Mouse (Mus musculus): ENCODE results near the gene Wwp2. TPM values are rescaled to one million over a fixed set of nuclear protein-coding genes. Genes with fewer than 3 reads are reported as not detected.

The Wwp2 gene
- polyA plus RNA-seq, 1 experiment from 2014 or later: 66.0 TPM

DNA sequence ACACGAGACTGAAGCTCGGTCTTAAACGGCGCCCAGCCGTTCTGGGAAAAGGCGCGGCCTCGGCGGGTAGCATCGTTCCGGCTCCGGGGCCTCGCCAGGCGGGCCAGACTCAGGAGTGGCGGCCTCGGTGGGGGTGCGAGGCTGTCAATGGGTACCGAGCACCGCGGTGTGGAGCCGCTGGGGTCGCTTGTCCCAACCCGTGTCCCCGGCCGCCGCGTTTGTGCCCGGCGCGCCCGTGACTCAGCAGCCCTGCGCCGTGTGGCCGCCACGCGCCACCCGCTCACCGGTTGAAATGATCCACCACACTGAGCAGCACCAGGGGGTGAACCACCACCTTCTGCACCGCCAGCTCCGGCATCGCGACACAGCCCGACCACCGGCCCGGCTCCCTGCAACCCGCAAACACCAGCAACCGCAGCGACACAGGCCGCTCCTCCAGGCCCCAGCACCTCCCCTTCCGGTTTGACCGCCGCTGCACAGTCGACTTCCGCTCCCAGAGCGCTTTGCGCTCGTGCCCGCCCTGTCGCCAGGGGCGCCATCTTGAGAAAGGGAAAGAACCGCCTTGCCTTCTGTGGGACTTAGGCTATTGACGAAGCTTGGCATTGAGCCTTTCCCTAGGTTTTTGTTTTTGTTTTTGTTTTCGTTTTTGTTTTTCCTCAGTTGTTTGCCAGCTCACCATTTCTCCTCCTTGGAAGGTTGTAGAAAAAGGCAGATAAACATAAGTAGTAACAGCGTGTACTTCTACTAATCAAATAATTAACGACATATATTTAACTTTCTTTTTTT is 152.0 kb downstream of the Wwp2 start, which contains the start of gene Psmd7:
Psmd7 (minus strand) TSS at position 470 of the 786 bp plus-strand sequence.
- peaks cover 4% of the 10 kb centered on the region; the same call in 1 of the 2 replicates for H3K36me3 ChIP-seq (replicated peaks; ENCODE audit: control insufficient read depth, insufficient read depth, low read depth, low read length)
- DNase-seq (ENCODE audit: low spot score) (peak; percentile 98), ATAC-seq (replicated peaks; ENCODE audit: insufficient number of reproducible peaks, low FRiP score, low TSS enrichment, low read depth) (peak; percentile 93)
- WGBS: 2% methylated on average over 65 of the region's 65 CpGs
- H3K27me3 ChIP-seq (ENCODE audit: control insufficient read depth, insufficient read depth, low read length): no peaks in the 10 kb centered on the region
- peak within 1 kb of the TSS; percentile 93 for H3K9ac ChIP-seq (replicated peaks; ENCODE audit: low read length)
- no peaks in the 10 kb centered on the region for H3K4me1 ChIP-seq (ENCODE audit: control insufficient read depth, insufficient read depth, low read length)
- H3K9me3 ChIP-seq (replicated peaks; ENCODE audit: control insufficient read depth, low read length): no peaks in the 10 kb centered on the region
- H3K4me2 ChIP-seq (ENCODE audit: low read depth, low read length): peak within 1 kb of the TSS; percentile 62
- H3K27ac ChIP-seq (replicated peaks; ENCODE audit: low read depth, low read length): peak within 1 kb of the TSS; percentile 47; the same call in 1 of the 2 replicates
- H3K4me3 ChIP-seq (ENCODE audit: low read depth, low read length): peak within 1 kb of the TSS; percentile 93

DNA sequence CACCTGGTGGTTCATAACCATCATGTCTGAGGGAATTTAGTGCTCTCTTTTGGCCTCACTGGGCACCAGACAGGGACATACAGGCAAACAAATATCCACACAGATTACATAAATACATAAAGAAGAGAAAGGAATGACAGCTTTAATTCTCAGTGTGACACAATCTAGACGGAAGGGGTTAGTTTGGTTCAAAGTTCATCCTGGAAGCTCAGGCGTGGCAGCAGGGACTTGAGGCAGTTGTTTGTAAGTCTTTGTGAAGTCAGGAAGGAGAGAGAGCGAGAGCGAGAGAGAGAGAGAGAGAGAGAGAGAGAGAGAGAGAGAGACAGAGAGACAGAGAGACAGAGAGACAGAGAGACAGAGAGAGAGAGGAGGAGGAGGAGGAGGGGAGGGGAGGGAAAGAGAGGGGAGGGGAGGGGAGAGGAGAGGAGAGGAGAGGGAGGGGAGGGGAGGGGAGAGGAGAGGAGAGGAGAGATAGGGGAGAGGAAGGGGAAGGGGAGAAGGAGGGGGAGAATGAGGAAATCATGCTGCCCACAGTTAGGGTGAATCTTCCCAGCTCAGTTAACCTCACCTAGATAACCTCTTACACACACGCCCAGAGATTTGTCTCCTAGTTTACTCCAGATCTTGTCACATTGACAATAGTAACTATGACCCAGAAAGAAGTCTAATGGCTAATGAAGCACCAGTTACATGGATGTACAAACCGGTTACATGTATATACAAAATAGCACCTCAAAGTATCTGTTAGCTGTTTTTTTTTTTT is 158.0 kb downstream of the Wwp2 start:
- DNase-seq (ENCODE audit: low spot score) (no peak), ATAC-seq (replicated peaks; ENCODE audit: insufficient number of reproducible peaks, low FRiP score, low TSS enrichment, low read depth) (no peak)
- Histone ChIP-seq H3K4me3 (ENCODE audit: low read depth, low read length) (no peak overlapping the region), H3K4me2 (ENCODE audit: low read depth, low read length) (no peak overlapping the region), H3K9ac (replicated peaks; ENCODE audit: low read length) (no peak overlapping the region), H3K4me1 (ENCODE audit: control insufficient read depth, insufficient read depth, low read length) (no peaks in the 10 kb centered on the region), H3K27me3 (ENCODE audit: control insufficient read depth, insufficient read depth, low read length) (no peaks in the 10 kb centered on the region), H3K9me3 (replicated peaks; ENCODE audit: control insufficient read depth, low read length) (no peaks in the 10 kb centered on the region), H3K36me3 (replicated peaks; ENCODE audit: control insufficient read depth, insufficient read depth, low read depth, low read length) (no peaks in the 10 kb centered on the region), H3K27ac (replicated peaks; ENCODE audit: low read depth, low read length) (no peak overlapping the region)
- WGBS: 68% methylated on average over 4 of the region's 6 CpGs

DNA sequence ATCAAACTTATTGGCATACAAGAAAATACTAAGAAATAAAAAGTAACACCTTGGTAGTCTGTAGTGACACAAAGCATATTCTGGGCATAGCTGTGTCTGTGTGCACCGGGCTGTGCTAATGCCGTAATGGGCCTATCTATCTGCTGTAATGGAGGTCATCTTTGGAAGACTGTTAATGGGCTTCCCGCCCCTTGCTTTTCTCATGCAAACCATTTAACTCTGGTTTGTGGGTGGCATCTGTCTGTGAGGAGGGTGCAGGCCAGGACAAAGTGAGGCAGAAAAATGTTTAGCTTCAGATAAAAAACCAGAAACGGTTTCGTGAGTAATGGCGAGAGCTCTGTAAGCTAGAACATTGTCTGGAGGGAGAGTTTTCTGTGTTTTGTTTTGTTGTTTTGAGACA is 158.7 kb downstream of the Wwp2 start:
- WGBS: 64% methylated on average over 6 of the region's 6 CpGs
- no peak overlapping the region for H3K9ac ChIP-seq (replicated peaks; ENCODE audit: low read length)
- no peaks in the 10 kb centered on the region for H3K9me3 ChIP-seq (replicated peaks; ENCODE audit: control insufficient read depth, low read length)
- no peak overlapping the region for H3K4me3 ChIP-seq (ENCODE audit: low read depth, low read length)
- H3K4me2 ChIP-seq (ENCODE audit: low read depth, low read length): no peak overlapping the region
- DNase-seq (ENCODE audit: low spot score): no peak
- no peaks in the 10 kb centered on the region for H3K36me3 ChIP-seq (replicated peaks; ENCODE audit: control insufficient read depth, insufficient read depth, low read depth, low read length)
- ATAC-seq (replicated peaks; ENCODE audit: insufficient number of reproducible peaks, low FRiP score, low TSS enrichment, low read depth): no peak
- H3K4me1 ChIP-seq (ENCODE audit: control insufficient read depth, insufficient read depth, low read length): no peaks in the 10 kb centered on the region
- no peaks in the 10 kb centered on the region for H3K27me3 ChIP-seq (ENCODE audit: control insufficient read depth, insufficient read depth, low read length)
- H3K27ac ChIP-seq (replicated peaks; ENCODE audit: low read depth, low read length): no peak overlapping the region

DNA sequence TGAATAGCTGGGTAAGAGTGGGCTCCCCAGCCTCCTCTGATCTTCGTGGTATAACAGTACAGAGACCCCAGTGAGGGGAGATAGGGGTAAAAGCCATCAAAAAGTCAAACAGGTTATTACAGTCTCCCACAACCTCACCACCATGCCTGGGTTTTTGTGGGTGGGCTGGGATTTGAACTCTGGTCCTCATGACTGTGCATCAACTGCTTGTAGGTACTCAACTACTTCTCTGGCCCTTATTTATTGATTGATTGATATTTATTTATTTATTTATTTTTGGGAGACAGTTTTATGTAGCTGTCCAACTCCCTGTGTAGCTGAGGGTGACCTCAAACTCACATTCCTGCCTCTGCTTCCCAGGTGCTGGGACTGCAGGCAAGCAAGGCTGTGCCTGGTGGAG is 161.6 kb downstream of the Wwp2 start:
- Histone ChIP-seq H3K4me3 (ENCODE audit: low read depth, low read length) (no peak overlapping the region), H3K4me1 (ENCODE audit: control insufficient read depth, insufficient read depth, low read length) (no peaks in the 10 kb centered on the region), H3K9ac (replicated peaks; ENCODE audit: low read length) (no peak overlapping the region), H3K27me3 (ENCODE audit: control insufficient read depth, insufficient read depth, low read length) (no peaks in the 10 kb centered on the region), H3K27ac (replicated peaks; ENCODE audit: low read depth, low read length) (no peak overlapping the region), H3K9me3 (replicated peaks; ENCODE audit: control insufficient read depth, low read length) (no peaks in the 10 kb centered on the region), H3K4me2 (ENCODE audit: low read depth, low read length) (no peak overlapping the region), H3K36me3 (replicated peaks; ENCODE audit: control insufficient read depth, insufficient read depth, low read depth, low read length) (no peaks in the 10 kb centered on the region)
- ATAC-seq (replicated peaks; ENCODE audit: insufficient number of reproducible peaks, low FRiP score, low TSS enrichment, low read depth) (no peak), DNase-seq (ENCODE audit: low spot score) (no peak)
- WGBS: 64% methylated on average over 1 of the region's 1 CpGs

DNA sequence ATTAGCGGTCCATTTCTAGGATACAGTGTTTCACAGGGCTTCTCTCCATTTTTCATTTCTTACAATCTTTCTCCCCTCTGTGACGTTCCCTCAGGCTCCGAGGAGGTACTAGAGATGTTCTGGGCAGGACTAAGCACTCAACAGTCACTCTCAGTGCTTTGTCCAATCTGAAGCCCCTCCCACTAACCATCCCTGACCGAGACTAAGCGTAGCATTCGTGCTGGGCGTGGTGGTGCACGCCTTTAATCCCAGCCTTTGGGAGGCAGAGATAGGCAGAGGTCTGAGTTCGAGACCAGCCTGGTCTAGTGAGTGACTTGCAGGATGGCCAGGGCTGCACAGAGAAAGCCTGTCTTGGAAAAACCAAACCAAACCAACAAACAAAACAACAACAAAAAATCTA is 163.5 kb downstream of the Wwp2 start:
- H3K9me3 ChIP-seq (replicated peaks; ENCODE audit: control insufficient read depth, low read length): no peaks in the 10 kb centered on the region
- ATAC-seq (replicated peaks; ENCODE audit: insufficient number of reproducible peaks, low FRiP score, low TSS enrichment, low read depth): no peak
- H3K9ac ChIP-seq (replicated peaks; ENCODE audit: low read length): no peak overlapping the region
- H3K4me2 ChIP-seq (ENCODE audit: low read depth, low read length): no peak overlapping the region
- no peak overlapping the region for H3K27ac ChIP-seq (replicated peaks; ENCODE audit: low read depth, low read length)
- no peaks in the 10 kb centered on the region for H3K27me3 ChIP-seq (ENCODE audit: control insufficient read depth, insufficient read depth, low read length)
- no peaks in the 10 kb centered on the region for H3K36me3 ChIP-seq (replicated peaks; ENCODE audit: control insufficient read depth, insufficient read depth, low read depth, low read length)
- WGBS: 86% methylated on average over 9 of the region's 9 CpGs
- DNase-seq (ENCODE audit: low spot score): no peak
- H3K4me3 ChIP-seq (ENCODE audit: low read depth, low read length): no peak overlapping the region
- no peaks in the 10 kb centered on the region for H3K4me1 ChIP-seq (ENCODE audit: control insufficient read depth, insufficient read depth, low read length)

DNA sequence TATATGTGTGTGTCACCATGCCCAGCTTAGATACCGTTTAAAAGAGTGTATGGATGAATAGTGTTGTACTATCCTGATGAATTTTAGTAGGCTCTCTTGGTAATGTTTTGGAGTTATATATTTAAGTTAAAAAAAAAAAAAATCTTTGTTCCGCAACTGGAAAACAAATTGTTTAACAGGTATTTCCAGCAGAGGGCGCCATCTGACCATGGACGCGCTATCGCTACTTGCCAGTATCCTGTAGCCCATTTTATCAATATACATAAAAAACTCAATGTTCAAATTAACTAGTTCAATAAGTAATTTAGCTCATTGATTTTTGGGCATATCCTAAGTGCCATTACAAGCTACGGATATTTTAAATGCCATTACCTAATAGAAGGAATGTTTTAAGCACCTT is 166.9 kb downstream of the Wwp2 start:
- H3K4me3 ChIP-seq (ENCODE audit: low read depth, low read length): no peak overlapping the region
- no peak overlapping the region for H3K4me2 ChIP-seq (ENCODE audit: low read depth, low read length)
- DNase-seq (ENCODE audit: low spot score) (peak; percentile 89), ATAC-seq (replicated peaks; ENCODE audit: insufficient number of reproducible peaks, low FRiP score, low TSS enrichment, low read depth) (no peak)
- no peak overlapping the region for H3K9ac ChIP-seq (replicated peaks; ENCODE audit: low read length)
- no peak overlapping the region for H3K27ac ChIP-seq (replicated peaks; ENCODE audit: low read depth, low read length)
- H3K9me3 ChIP-seq (replicated peaks; ENCODE audit: control insufficient read depth, low read length): no peaks in the 10 kb centered on the region
- H3K4me1 ChIP-seq (ENCODE audit: control insufficient read depth, insufficient read depth, low read length): no peaks in the 10 kb centered on the region
- 5% methylated on average over 7 of the region's 7 CpGs for WGBS
- H3K36me3 ChIP-seq (replicated peaks; ENCODE audit: control insufficient read depth, insufficient read depth, low read depth, low read length): no peaks in the 10 kb centered on the region
- no peaks in the 10 kb centered on the region for H3K27me3 ChIP-seq (ENCODE audit: control insufficient read depth, insufficient read depth, low read length)

MicroRNAs within 50 kb of the gene (microRNA counts, 519-probe panel; counts per million panel counts)
- 4,412 counts per million, percentile 72 among the panel's probes with 10 or more counts for microRNA mmu-miR-140

Small RNA genes within 50 kb of the gene (microRNA-seq; reads per million reads assigned to microRNA genes)
- gene Mir140 (ENCODE audit: borderline number of aligned reads): 9,016 reads per million, percentile 92 among the genes with 10 or more reads in this experiment

Other genes with a start within 250 kb of the Wwp2 start
- gene Nfat5, start 142.9 kb upstream of the Wwp2 start, polyA plus RNA-seq (2014; fragmentation: Nextera tagmentation; extraction: Ambion mirVana): 8.8 and 9.1 TPM in 2 replicates
- gene Nqo1, start 33.2 kb upstream of the Wwp2 start, polyA plus RNA-seq (2014; fragmentation: Nextera tagmentation; extraction: Ambion mirVana): 13.8 and 15.0 TPM in 2 replicates
- 81.9 and 82.4 TPM in 2 replicates for gene Nob1, start 11.3 kb upstream of the Wwp2 start, polyA plus RNA-seq (2014; fragmentation: Nextera tagmentation; extraction: Ambion mirVana)
- gene Psmd7, start 152.1 kb downstream of the Wwp2 start, polyA plus RNA-seq (2014; fragmentation: Nextera tagmentation; extraction: Ambion mirVana): 350 and 362 TPM in 2 replicates

Measured in embryonic facial prominence, embryonic 11.5 days (tissue).